Mouse (Mus musculus): Measurements from ENCODE around the gene Brd7. TPM values are rescaled to one million over a fixed set of nuclear protein-coding genes. Genes with fewer than 3 reads are reported as not detected.

Brd7 gene
- polyA plus RNA-seq, 1 experiment = 20.9 TPM

DNA sequence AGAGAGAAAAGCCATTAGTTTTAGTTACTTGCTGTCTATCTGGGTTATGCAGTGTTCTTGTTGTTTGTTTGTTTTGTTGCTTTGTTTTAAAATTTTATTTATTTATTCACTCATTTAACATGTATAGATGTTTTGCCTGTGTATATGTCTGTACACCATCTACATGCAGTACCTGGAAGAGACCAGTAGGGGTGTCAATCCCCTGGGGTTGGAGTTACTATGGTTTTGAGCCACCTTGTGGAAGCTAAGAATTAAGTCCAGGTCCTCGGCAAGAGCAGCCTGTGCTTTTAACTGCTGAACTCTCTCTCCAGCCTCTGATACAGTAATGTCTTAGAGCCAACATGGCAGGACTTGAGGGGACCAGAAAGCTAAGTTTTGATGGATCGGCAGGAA, 21.2 kb upstream of the Brd7 start:
- Histone ChIP-seq H3K36me3 (ENCODE audit: control insufficient read depth) (no peaks in the 10 kb centered on the region), H3K4me1 (ENCODE audit: control insufficient read depth) (no peaks in the 10 kb centered on the region; the same call in 1 of the 2 replicates), H3K4me3 (replicated peaks) (no peak overlapping the region), H3K9me3 (ENCODE audit: control insufficient read depth, low read length) (no peaks in the 10 kb centered on the region), H3K27me3 (ENCODE audit: control insufficient read depth) (peaks cover 19% of the 10 kb centered on the region)
- TF ChIP-seq GATA1 (IDR thresholded peaks at IDR 0.05; ENCODE audit: low read length) (no peak), TAL1 (IDR thresholded peaks at IDR 0.05; ENCODE audit: low read length) (no peak)

DNA sequence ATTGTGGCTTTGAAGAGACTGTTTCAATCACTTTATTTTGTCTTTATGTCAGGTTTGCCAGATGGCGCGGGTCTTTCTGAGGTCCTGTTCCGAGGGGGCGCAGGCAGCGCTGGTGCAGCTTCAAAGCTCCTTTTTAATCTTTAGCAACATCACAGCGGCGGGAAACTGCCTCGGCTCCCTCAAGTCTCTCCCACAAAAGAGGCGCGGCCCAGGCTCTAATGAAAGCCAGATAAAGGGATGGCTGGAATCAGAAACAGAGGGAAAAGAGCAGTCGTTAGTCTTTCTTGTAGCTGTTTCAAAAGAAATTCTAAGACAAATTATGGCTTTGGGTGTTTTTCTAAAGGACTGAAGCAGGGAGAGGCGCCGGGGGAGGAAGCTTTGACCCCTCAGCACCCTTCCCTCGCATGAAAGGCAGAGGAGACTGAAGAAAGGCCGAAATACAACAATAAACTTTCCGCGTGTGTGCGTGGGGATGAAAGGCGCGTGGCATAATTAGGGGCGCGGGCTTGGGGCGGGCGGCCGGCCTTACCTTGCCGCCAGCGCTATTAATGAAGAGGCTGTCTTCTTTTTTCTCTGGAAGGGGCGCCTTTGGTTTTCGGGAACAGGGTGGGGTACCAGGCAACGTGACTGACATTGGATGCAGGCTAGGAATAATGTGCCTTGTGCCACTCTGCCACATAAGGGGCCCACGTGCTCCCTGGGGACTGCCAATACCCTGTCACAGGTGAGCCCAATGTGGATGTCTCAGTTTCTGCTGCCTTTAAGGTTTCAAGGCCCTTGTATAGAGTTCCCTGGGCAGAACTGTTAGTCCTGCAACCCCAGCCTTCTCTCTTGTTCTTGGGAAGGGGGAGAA, 20.5 kb upstream of the Brd7 start:
- Histone ChIP-seq H3K4me3 (replicated peaks) (no peak overlapping the region), H3K9me3 (ENCODE audit: control insufficient read depth, low read length) (no peaks in the 10 kb centered on the region), H3K36me3 (ENCODE audit: control insufficient read depth) (no peaks in the 10 kb centered on the region), H3K27me3 (ENCODE audit: control insufficient read depth) (peaks cover 20% of the 10 kb centered on the region), H3K4me1 (ENCODE audit: control insufficient read depth) (no peaks in the 10 kb centered on the region; the same call in 1 of the 2 replicates)
- TF ChIP-seq TAL1 (IDR thresholded peaks at IDR 0.05; ENCODE audit: low read length) (no peak), GATA1 (IDR thresholded peaks at IDR 0.05; ENCODE audit: low read length) (no peak)

DNA sequence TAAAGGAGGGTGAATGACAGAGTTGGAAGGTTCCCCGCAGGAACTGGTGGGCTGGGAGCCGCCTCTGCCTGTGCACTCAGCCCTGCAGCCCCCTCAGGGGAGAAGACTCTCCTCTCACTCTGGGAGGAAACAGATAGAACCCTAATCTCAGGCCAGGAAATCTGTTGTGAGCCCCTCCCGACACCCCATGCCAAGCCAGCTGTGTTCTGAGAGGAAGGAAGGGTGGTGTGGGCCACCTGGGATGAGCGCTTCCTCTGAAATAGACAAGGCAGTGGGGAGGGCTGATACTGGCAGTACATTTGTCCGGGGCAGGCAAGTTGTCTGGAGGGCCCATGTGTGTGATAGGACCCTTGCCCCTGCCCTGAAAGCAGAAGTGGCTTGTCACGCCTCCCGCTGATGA, 18.5 kb upstream of the Brd7 start:
- no peaks in the 10 kb centered on the region for H3K36me3 ChIP-seq (ENCODE audit: control insufficient read depth)
- H3K27me3 ChIP-seq (ENCODE audit: control insufficient read depth) = peaks cover 33% of the 10 kb centered on the region
- no peaks in the 10 kb centered on the region for H3K9me3 ChIP-seq (ENCODE audit: control insufficient read depth, low read length)
- TF ChIP-seq TAL1 (IDR thresholded peaks at IDR 0.05; ENCODE audit: low read length) (no peak), GATA1 (IDR thresholded peaks at IDR 0.05; ENCODE audit: low read length) (no peak)
- H3K4me3 ChIP-seq (replicated peaks) = no peak overlapping the region
- no peaks in the 10 kb centered on the region; the same call in 1 of the 2 replicates for H3K4me1 ChIP-seq (ENCODE audit: control insufficient read depth)

DNA sequence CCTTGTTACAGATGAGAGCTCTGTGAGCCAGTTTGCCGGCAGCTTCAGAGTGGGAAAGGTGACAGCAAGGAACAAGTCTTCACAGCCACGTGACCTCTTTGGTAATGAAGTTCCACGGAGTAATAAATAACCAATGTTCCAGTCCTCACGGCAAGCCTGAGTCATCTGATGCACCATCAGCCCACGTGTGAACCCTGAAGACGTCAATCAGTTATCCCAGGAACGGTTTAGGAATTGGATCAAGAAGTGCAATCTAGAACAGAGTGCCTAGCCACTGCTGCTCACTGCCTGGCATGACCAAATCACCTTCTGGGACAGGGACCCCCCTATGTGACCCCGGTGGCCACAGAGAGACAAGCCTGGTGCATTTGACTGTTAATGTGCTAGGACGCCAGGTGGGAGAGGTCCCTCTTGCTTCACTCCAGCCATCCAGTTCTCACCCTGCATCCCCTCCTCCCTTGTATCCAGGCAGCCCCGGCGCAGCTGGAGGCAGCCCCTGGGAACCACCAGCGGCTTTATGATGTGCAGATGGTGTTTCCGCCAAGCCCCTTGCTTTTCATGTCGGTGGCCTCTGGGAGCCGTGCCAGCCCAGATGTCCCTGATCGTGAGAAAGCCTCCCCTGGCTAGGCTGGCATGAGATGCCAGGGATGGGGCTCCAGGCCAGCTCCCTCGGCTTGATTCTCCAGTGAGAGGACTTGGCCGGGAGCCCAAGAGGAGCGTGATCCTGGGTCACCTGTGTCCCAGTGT, 15.0 kb upstream of the Brd7 start:
- Histone ChIP-seq H3K36me3 (ENCODE audit: control insufficient read depth) (no peaks in the 10 kb centered on the region), H3K4me3 (replicated peaks) (no peak overlapping the region), H3K27me3 (ENCODE audit: control insufficient read depth) (peaks cover 35% of the 10 kb centered on the region), H3K9me3 (ENCODE audit: control insufficient read depth, low read length) (no peaks in the 10 kb centered on the region), H3K4me1 (ENCODE audit: control insufficient read depth) (no peaks in the 10 kb centered on the region; the same call in 1 of the 2 replicates)
- TF ChIP-seq TAL1 (IDR thresholded peaks at IDR 0.05; ENCODE audit: low read length) (no peak), GATA1 (IDR thresholded peaks at IDR 0.05; ENCODE audit: low read length) (no peak)

GRCm38 (mm10) chr8:88371522-88371921, 9.5 kb upstream of the Brd7 start:
- Histone ChIP-seq H3K4me1 (ENCODE audit: control insufficient read depth) (no peaks in the 10 kb centered on the region), H3K36me3 (ENCODE audit: control insufficient read depth) (no peaks in the 10 kb centered on the region), H3K4me3 (replicated peaks) (no peak overlapping the region), H3K9me3 (ENCODE audit: control insufficient read depth, low read length) (no peaks in the 10 kb centered on the region), H3K27me3 (ENCODE audit: control insufficient read depth) (peaks cover 8% of the 10 kb centered on the region)
- TF ChIP-seq GATA1 (IDR thresholded peaks at IDR 0.05; ENCODE audit: low read length) (no peak), TAL1 (IDR thresholded peaks at IDR 0.05; ENCODE audit: low read length) (no peak)

- Histone ChIP-seq H3K4me3 (replicated peaks) (no peak overlapping the region), H3K27me3 (ENCODE audit: control insufficient read depth) (peaks cover 5% of the 10 kb centered on the region), H3K9me3 (ENCODE audit: control insufficient read depth, low read length) (no peaks in the 10 kb centered on the region), H3K36me3 (ENCODE audit: control insufficient read depth) (no peaks in the 10 kb centered on the region), H3K4me1 (ENCODE audit: control insufficient read depth) (no peaks in the 10 kb centered on the region)
- TF ChIP-seq GATA1 (IDR thresholded peaks at IDR 0.05; ENCODE audit: low read length) = no peak
- TF ChIP-seq TAL1 (IDR thresholded peaks at IDR 0.05; ENCODE audit: low read length) = no peak
Measured at GRCm38 (mm10) chr8:88369805-88370204, 7.8 kb upstream of the Brd7 start.

DNA sequence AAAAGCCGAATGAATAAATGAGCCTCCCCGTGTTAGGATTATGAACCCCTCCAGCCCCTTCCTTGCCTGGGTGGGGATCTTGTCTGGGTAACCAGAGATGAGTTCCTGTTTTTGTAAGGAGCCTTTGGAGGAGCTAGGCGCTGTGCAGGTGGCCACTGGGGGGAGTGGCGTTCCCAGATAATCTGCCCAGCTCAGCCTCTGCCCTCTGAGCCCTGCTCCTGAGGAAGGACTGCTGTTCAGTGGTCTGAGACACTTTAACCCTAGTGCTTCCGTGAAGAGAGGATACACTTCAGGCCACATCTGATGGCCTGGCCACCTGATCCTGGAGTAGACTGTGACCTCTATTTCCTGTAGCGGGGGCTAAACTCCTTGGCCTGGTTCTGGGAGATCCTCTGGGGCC, 7.2 kb upstream of the Brd7 start:
- Histone ChIP-seq H3K4me3 (replicated peaks) (no peak overlapping the region), H3K36me3 (ENCODE audit: control insufficient read depth) (no peaks in the 10 kb centered on the region), H3K9me3 (ENCODE audit: control insufficient read depth, low read length) (no peaks in the 10 kb centered on the region), H3K4me1 (ENCODE audit: control insufficient read depth) (peaks cover 2% of the 10 kb centered on the region), H3K27me3 (ENCODE audit: control insufficient read depth) (peaks cover 5% of the 10 kb centered on the region)
- TF ChIP-seq TAL1 (IDR thresholded peaks at IDR 0.05; ENCODE audit: low read length) (no peak), GATA1 (IDR thresholded peaks at IDR 0.05; ENCODE audit: low read length) (no peak)

GRCm38 (mm10) chr8:88362446-88363150, 604 bp upstream of the Brd7 start:
- TF ChIP-seq TAL1 (IDR thresholded peaks at IDR 0.05; ENCODE audit: low read length) = peak; percentile 66
- TF ChIP-seq GATA1 (IDR thresholded peaks at IDR 0.05; ENCODE audit: low read length) = peak; percentile 70
- peak overlapping the region; percentile 77 for H3K4me3 ChIP-seq (replicated peaks)
- H3K4me1 ChIP-seq (ENCODE audit: control insufficient read depth) = peaks cover 46% of the 10 kb centered on the region
- peaks cover 28% of the 10 kb centered on the region for H3K36me3 ChIP-seq (ENCODE audit: control insufficient read depth)
- H3K27me3 ChIP-seq (ENCODE audit: control insufficient read depth) = peaks cover 2% of the 10 kb centered on the region; the same call in 1 of the 2 replicates
- no peaks in the 10 kb centered on the region for H3K9me3 ChIP-seq (ENCODE audit: control insufficient read depth, low read length)

All from erythroblast, embryonic 14.5 days (primary cell).